In genomic region chr10:21341706-21342105, GRCm38 (mm10) we compare ENCODE assay signal across 14 mouse cellular contexts. TPM values are rescaled to one million over a fixed set of nuclear protein-coding genes. Genes with fewer than 3 reads are reported as not detected.
"Had no signal": no experiment of that assay in that cellular context is flagged by ENCODE, and none has a peak within 500 bp of the region (broad histone marks: within the 10 kb centered on the region; RNA-seq: fewer than 3 reads in every experiment).

No protein-coding gene starts in this region.

- H3K9me3 ChIP-seq: liver, embryonic 13.5 days had no signal

- H3K27me3 ChIP-seq: liver, embryonic 13.5 days had no signal

- DNase-seq: kidney, adult 9 months; kidney, postnatal 14 days; kidney, postnatal 4 days; layer of hippocampus, adult 9-11 months; liver, embryonic 13.5 days; lung, adult 2 months; lung, postnatal 14 days; lung, postnatal 4 days; midbrain, embryonic 14.5 days; thymus, adult 18-20 months; thymus, postnatal 14 days; thymus, postnatal 4 days had no signal

- H3K4me1 ChIP-seq: liver, embryonic 13.5 days had no signal

- H3K4me3 ChIP-seq: liver, embryonic 13.5 days had no signal

RNA-seq across cellular contexts. Expression of gene Aldh8a1, which starts 35.4 kb away (rescaled TPM):
- total RNA-seq: megakaryocyte progenitor cell, adult 5-6 weeks; megakaryocyte-erythroid progenitor cell, adult 5-6 weeks had no signal
